Mouse (Mus musculus) kidney, postnatal 36 days (tissue): ENCODE data around the gene Ifit1.
A peak's percentile ranks its signal among the peaks of the same experiment; 100 is the strongest.

ENCODE experiments used
- DNase-seq, 2 experiments: peaks; one replicate each; pipeline ENCODE4 v3.0.0; 2021 to 2022; ENCODE audit warnings: mixed read lengths in 2 of 2

Ifit1 gene

DNA sequence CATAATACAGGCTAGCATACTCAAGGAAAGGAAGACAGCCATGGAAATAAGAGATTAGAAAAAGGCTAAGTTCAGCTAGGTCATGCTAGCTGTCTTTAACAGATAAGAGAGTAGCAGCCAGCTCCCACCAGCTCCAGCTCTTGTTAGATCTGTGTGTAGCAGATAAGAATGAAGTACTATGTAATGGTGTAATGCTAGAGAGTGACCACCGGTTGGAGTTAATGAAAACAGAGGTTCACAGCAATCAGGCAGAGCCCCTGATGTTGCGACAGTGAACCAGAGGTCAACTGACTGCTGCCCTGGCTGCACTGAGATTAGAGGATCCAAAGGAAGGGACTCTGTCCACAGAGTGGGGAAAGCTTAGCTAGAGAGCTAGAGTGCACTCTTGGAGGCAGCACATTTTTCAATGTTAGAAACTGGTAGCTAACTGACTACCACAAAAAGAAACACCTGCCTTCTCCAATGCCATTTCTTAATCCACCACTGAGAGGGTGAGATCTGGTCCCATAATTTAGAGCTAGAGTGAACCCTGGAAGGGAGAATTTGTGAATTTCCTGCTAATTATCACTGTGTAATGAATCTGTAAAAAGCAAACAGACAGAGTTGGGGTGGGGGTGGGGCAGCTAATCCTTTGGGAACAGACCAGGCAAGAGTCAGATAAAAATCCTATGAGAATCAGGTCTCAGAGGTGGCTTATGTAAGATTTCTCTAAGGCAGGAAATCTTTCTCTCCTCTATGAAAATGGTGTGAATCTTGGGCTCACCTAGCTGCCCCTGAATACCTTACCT lies 16.0 kb downstream of the Ifit1 start:
- peak in 1 of 2 experiments; percentile 45 for DNase-seq

DNA sequence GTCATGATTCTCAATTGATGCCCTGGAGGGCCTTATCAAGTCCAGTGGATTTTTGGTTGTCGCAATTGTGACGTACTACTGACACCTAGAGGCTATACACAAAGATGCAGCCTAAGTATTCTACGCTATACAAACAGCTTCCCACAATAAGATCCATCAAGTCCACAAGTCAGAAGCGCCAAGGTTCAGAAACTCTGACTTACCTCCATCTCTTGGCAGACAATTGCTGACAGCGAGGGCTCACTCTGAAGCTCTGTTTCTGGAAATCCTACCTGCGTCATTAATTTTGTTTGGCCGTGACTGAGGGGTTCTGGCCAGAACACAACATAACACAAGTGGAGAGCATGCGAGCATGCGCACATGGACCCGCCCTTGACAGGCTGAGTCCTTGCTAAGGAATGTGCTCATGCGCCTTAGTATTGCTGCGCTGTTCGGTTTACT lies 21.4 kb downstream of the Ifit1 start:
- peak; percentile 70 to 71 for DNase-seq

DNA sequence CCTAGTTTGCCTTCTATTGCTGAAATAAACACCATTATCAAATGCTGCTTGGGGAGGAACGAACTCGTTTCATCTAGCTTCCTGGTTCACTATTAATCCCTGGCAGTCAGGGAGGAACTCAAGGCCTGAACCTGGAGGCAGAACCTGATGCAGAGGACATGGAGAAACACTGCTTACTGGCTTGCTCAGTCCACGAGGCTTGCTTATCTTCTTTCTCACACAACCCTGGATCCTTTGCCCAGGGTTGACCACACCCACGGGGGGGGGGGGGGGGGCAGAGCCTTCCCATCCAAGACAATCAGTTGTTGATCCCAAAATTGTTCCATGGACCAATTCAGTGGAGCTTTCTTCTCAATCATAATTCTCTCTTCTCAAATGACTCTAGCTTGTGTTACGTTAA lies 22.1 kb downstream of the Ifit1 start:
- DNase-seq: no peak

DNA sequence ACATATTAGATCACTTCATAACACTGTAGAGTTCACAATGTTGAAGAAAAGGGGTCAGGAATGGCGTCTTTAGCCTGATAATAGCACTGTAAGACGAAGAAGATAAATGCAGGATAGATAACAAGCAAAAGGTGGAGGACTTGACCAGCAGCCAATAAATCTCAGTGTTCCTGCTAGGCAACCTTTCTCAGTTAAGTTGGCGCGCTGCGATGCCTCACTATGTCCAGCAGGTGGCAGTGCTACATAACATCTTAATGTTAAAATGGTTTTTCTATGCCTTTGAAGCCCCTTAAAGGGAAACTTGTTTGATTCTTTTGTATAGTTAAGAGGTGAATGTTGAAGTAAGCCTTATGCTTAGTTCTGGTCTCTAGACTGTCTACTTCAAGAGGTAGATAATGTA lies 25.5 kb downstream of the Ifit1 start:
- DNase-seq: peak; percentile 72 to 85

DNA sequence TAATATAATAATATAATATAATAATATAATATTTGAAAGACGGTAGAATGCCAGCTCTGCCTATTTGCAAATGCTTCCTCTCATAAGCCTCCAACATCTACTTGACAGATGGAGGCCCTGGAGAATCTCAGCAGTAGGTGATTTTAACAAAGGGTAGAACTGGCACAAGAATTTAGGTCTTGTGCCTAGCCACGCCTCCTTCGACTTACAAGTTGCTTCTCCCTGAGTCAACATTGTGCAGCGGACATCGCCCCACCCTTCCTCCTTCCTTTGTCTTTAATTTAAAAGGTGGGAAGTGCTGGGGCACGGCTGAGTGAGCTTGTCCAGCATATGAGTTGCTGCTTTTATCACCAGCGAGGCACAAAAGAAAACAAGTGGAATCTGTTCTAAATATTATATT lies 32.8 kb downstream of the Ifit1 start:
- DNase-seq: peak; percentile 57 to 63

DNA sequence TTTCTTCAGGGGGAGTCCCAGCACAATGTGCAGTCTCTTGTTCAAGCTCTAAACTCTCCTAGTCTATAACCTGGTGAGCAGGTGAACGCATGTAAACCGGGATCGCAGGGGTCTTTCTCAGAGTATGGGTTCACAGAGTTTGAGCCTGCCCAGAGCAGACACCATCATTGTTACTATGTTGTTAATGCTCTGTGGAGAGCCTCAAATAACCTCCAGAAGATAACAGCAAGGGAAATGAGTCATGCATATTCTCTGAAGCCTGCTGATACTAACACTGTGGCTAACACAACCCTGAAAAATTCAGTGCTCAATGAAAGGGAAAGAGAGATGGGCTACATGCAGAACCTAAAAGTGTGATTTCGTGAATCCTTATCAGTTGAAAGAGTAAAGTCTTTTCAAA lies 37.8 kb downstream of the Ifit1 start:
- no peak for DNase-seq

DNA sequence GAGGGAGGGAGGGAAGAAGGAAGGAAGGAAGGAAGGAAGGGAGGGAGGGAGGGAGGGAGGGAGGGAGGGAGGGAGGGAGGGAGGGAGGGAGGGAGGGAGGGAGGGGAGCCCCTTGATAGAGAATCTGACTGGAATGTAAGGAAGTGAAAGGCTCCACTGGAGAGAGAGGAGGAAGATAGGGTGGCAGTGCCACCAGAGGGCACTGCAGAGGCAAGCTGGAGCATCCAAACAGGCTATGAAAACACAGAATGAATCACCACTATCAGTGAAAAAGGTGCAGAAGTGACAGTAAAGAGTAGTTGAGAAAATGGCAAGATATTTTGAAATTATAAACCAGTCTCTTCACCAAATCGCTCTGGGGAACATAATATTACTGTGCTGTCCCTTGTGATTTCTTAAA lies 44.2 kb downstream of the Ifit1 start:
- peak; percentile 61 to 82 for DNase-seq

DNA sequence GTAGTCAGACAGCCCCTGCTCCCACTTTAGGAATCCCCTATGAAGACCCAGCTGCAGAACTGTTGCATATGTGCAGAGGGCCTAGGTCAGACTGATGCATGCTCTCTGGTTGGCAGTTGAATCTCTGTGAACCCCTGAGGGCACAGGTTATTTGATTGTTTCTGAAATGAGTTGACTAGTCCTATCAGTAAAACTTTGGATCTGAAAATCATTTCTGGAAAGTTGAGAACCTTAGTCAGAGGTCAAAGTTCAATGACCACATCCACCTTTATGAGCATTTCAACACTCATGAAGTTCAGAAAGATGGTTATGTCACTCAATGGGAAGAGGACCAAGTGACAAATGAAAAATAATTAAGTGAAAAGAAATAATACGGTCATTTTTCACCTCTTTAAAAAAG lies 44.9 kb downstream of the Ifit1 start:
- no peak for DNase-seq

DNA sequence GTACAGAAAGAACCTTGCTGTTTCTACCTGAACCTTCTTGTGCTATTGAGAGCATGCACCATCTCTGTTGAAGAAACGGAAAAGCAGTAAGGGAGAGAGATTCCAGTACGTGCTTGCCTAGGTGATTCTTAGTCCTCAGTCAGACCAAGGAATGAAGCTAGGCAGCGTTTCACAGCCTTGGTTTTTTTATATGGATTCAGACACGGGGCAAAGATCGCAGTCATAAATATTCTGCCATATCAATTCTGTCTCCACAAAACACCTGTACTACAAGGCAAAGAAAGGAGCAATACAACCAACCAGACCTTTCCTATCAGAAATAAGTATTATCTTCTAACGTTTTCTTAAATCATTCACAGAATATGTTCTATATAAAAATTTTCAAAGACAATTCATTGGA lies 50.7 kb downstream of the Ifit1 start:
- DNase-seq: no peak

DNA sequence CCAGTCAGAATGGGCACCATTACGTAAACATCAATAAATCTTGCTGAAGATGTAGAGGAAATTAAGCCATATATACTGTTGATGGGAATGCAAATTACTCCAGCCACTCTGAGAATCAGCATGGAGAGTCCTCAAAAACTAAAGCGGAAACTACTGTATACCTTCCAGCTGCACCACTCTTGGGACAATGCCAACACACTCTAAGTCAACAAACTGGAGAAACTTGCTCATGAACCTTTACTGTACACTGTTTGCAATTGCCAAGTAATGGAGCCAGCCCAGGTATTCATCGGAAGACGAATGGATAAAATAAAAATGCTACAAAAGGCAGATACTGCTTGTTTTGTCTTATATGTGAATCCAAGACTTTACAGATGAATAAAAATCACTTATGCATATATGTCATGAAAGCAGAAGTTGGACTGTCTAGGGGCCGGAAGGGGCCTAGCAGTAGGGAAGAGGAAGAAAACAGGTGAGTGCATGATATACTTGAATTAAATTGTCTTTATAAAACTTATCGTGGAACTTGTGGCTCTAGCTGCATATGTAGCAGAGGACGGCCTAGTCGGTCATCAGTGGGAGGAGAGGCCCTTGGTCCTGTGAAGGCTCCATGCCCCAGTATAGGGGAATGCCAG lies 55.8 kb downstream of the Ifit1 start:
- DNase-seq: no peak

DNA sequence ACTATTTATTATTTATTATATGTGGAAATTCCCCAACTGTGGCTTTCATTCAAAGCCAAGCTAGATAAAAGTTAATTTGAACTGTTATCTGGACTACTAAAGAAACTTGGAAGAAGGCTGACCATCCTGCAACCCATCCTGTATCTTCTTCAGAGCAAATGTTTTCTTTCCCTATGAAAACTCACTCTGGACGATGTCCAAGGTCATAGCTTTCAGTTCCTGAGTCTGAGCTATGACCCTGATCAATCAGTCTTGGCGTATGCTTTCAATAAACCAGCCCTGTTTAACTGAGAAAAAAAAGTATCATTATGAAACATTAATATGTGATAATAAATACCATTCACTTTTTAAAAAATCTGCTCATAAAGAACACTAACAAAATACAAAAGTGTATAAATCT lies 56.8 kb downstream of the Ifit1 start:
- DNase-seq: no peak

DNA sequence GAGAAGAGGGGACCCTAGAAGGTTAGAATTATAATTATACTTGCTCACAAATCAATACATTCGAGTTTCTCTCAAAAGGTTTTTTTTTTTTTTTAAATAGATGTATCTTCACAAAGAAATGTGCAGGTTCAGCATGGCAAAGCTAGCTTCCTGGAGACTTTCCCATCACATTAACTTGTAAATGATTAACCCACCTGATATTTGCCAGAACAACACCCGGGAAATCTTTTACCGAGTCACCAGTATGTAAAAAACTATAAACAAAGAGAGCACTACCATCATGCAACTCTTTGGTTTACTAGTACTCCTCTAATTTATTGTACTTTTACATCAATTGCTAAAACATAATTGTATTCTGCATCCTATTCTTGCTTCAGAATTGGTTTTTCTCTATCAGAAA lies 57.8 kb downstream of the Ifit1 start:
- DNase-seq: peak in 1 of 2 experiments; percentile 87

DNA sequence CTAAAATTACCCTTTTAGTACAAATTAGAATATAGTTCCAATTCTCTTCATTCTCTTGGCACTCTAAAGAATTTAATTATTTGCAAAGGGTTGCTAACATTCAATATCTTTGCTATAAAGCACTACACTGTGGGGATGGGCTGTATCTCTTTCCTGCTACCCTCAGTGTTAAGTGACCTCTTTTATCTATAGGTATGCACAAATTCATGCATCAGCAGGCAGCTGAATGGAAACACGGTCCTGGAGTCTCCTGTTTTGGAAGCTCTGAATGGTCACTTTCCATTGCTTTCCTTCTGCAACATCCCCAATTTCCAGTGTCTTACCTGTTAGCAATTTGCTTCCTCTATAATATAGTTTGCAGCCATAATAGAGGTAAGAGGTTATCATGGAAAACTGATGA lies 58.2 kb downstream of the Ifit1 start:
- DNase-seq: no peak

DNA sequence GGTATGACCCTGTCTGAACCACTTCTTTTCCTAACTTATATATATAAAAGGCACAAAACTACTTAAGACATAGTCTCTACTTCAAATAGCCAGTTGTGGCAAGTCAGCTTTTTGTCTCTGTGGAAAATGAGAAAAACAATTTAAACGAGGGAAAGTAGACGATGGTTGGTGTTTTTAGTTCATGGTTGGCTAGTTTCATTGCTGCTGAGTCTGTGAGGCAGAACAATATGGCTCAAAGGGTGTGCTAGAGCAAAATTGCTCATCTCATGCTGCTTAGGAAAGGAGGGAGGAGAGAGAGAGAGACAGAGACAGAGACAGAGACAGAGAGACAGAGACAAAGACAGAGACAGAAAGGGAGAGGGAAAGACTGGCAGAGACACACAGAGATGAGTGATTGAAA lies 58.6 kb downstream of the Ifit1 start:
- DNase-seq: peak in 1 of 2 experiments; percentile 46
